Mouse (Mus musculus): ENCODE results near the gene Fam20c. TPM values are rescaled to one million over a fixed set of nuclear protein-coding genes. Genes with fewer than 3 reads are reported as not detected.

The Fam20c gene
- polyA plus RNA-seq, 1 experiment from 2014 or later, result 3.0 TPM

GRCm38 (mm10) chr5:138753269-138753668 is 1.0 kb upstream of the Fam20c start:
- H3K4me2 ChIP-seq, result no peak overlapping the region
- H3K9me3 ChIP-seq (replicated peaks; ENCODE audit: control insufficient read depth, low read length), result no peaks in the 10 kb centered on the region
- peaks cover 8% of the 10 kb centered on the region for H3K4me1 ChIP-seq (ENCODE audit: control insufficient read depth, insufficient read depth, low read length)
- no peaks in the 10 kb centered on the region for H3K36me3 ChIP-seq (ENCODE audit: control insufficient read depth, insufficient read depth, low read length)
- H3K27me3 ChIP-seq (ENCODE audit: control insufficient read depth, insufficient read depth, low read length), result peaks cover 55% of the 10 kb centered on the region
- no peak overlapping the region for H3K4me3 ChIP-seq (ENCODE audit: low read depth, low read length)
- WGBS (ENCODE audit: insufficient replicate concordance), result 71% methylated on average over 4 of the region's 4 CpGs
- no peak overlapping the region for H3K27ac ChIP-seq (ENCODE audit: low read depth, low read length)
- ATAC-seq (replicated peaks; ENCODE audit: insufficient number of reproducible peaks, low FRiP score, low TSS enrichment), result no peak
- H3K9ac ChIP-seq (ENCODE audit: low read depth, low read length), result no peak overlapping the region

GRCm38 (mm10) chr5:138753946-138754302 is 390 bp upstream of the Fam20c start:
- Histone ChIP-seq H3K4me1 (ENCODE audit: control insufficient read depth, insufficient read depth, low read length) (peaks cover 8% of the 10 kb centered on the region), H3K36me3 (ENCODE audit: control insufficient read depth, insufficient read depth, low read length) (no peaks in the 10 kb centered on the region), H3K4me3 (ENCODE audit: low read depth, low read length) (peak overlapping the region; percentile 59), H3K27ac (ENCODE audit: low read depth, low read length) (no peak overlapping the region), H3K9me3 (replicated peaks; ENCODE audit: control insufficient read depth, low read length) (no peaks in the 10 kb centered on the region), H3K9ac (ENCODE audit: low read depth, low read length) (no peak overlapping the region), H3K4me2 (peak overlapping the region; percentile 95), H3K27me3 (ENCODE audit: control insufficient read depth, insufficient read depth, low read length) (peaks cover 55% of the 10 kb centered on the region)
- no peak for ATAC-seq (replicated peaks; ENCODE audit: insufficient number of reproducible peaks, low FRiP score, low TSS enrichment)
- WGBS (ENCODE audit: insufficient replicate concordance), result 8% methylated on average over 9 of the region's 9 CpGs

GRCm38 (mm10) chr5:138755121-138755452 is 773 bp downstream of the Fam20c start:
- Histone ChIP-seq H3K27me3 (ENCODE audit: control insufficient read depth, insufficient read depth, low read length) (peaks cover 55% of the 10 kb centered on the region), H3K27ac (ENCODE audit: low read depth, low read length) (no peak overlapping the region), H3K36me3 (ENCODE audit: control insufficient read depth, insufficient read depth, low read length) (no peaks in the 10 kb centered on the region), H3K9me3 (replicated peaks; ENCODE audit: control insufficient read depth, low read length) (no peaks in the 10 kb centered on the region), H3K4me1 (ENCODE audit: control insufficient read depth, insufficient read depth, low read length) (peaks cover 8% of the 10 kb centered on the region), H3K4me3 (ENCODE audit: low read depth, low read length) (peak overlapping the region; percentile 59), H3K4me2 (peak overlapping the region; percentile 95), H3K9ac (ENCODE audit: low read depth, low read length) (peak overlapping the region; percentile 80)
- no peak for ATAC-seq (replicated peaks; ENCODE audit: insufficient number of reproducible peaks, low FRiP score, low TSS enrichment)
- 1% methylated on average over 33 of the region's 34 CpGs for WGBS (ENCODE audit: insufficient replicate concordance)

GRCm38 (mm10) chr5:138755453-138756301 is 1.4 kb downstream of the Fam20c start:
- Histone ChIP-seq H3K27ac (ENCODE audit: low read depth, low read length) (no peak overlapping the region), H3K4me3 (ENCODE audit: low read depth, low read length) (peak overlapping the region; percentile 59), H3K9ac (ENCODE audit: low read depth, low read length) (peak overlapping the region; percentile 80), H3K27me3 (ENCODE audit: control insufficient read depth, insufficient read depth, low read length) (peaks cover 55% of the 10 kb centered on the region), H3K4me1 (ENCODE audit: control insufficient read depth, insufficient read depth, low read length) (peaks cover 8% of the 10 kb centered on the region), H3K36me3 (ENCODE audit: control insufficient read depth, insufficient read depth, low read length) (no peaks in the 10 kb centered on the region), H3K9me3 (replicated peaks; ENCODE audit: control insufficient read depth, low read length) (no peaks in the 10 kb centered on the region), H3K4me2 (peak overlapping the region; percentile 95)
- under 1% methylated on average over 61 of the region's 61 CpGs for WGBS (ENCODE audit: insufficient replicate concordance)
- ATAC-seq (replicated peaks; ENCODE audit: insufficient number of reproducible peaks, low FRiP score, low TSS enrichment), result peak; percentile 7; the same call in 1 of the 2 replicates

GRCm38 (mm10) chr5:138756311-138757085 is 2.2 kb downstream of the Fam20c start:
- Histone ChIP-seq H3K4me1 (ENCODE audit: control insufficient read depth, insufficient read depth, low read length) (peaks cover 8% of the 10 kb centered on the region), H3K4me3 (ENCODE audit: low read depth, low read length) (peak overlapping the region; percentile 59), H3K27me3 (ENCODE audit: control insufficient read depth, insufficient read depth, low read length) (peaks cover 57% of the 10 kb centered on the region), H3K4me2 (peak overlapping the region; percentile 95), H3K36me3 (ENCODE audit: control insufficient read depth, insufficient read depth, low read length) (no peaks in the 10 kb centered on the region), H3K9me3 (replicated peaks; ENCODE audit: control insufficient read depth, low read length) (no peaks in the 10 kb centered on the region), H3K9ac (ENCODE audit: low read depth, low read length) (no peak overlapping the region), H3K27ac (ENCODE audit: low read depth, low read length) (no peak overlapping the region)
- ATAC-seq (replicated peaks; ENCODE audit: insufficient number of reproducible peaks, low FRiP score, low TSS enrichment), result no peak
- WGBS (ENCODE audit: insufficient replicate concordance), result 38% methylated on average over 15 of the region's 15 CpGs

- no peaks in the 10 kb centered on the region for H3K9me3 ChIP-seq (replicated peaks; ENCODE audit: control insufficient read depth, low read length)
- no peak overlapping the region for H3K4me3 ChIP-seq (ENCODE audit: low read depth, low read length)
- H3K4me2 ChIP-seq, result no peak overlapping the region
- peaks cover 55% of the 10 kb centered on the region for H3K27me3 ChIP-seq (ENCODE audit: control insufficient read depth, insufficient read depth, low read length)
- H3K9ac ChIP-seq (ENCODE audit: low read depth, low read length), result no peak overlapping the region
- no peak for ATAC-seq (replicated peaks; ENCODE audit: insufficient number of reproducible peaks, low FRiP score, low TSS enrichment)
- no peak overlapping the region for H3K27ac ChIP-seq (ENCODE audit: low read depth, low read length)
- peaks cover 8% of the 10 kb centered on the region for H3K4me1 ChIP-seq (ENCODE audit: control insufficient read depth, insufficient read depth, low read length)
- WGBS (ENCODE audit: insufficient replicate concordance), result 66% methylated on average over 6 of the region's 6 CpGs
- H3K36me3 ChIP-seq (ENCODE audit: control insufficient read depth, insufficient read depth, low read length), result no peaks in the 10 kb centered on the region
These were observed 2.8 kb downstream of the Fam20c start for GRCm38 (mm10) chr5:138757135-138757534.

GRCm38 (mm10) chr5:138757616-138758015 is 3.3 kb downstream of the Fam20c start:
- WGBS (ENCODE audit: insufficient replicate concordance), result 91% methylated on average over 12 of the region's 12 CpGs
- no peak for ATAC-seq (replicated peaks; ENCODE audit: insufficient number of reproducible peaks, low FRiP score, low TSS enrichment)
- no peak overlapping the region for H3K9ac ChIP-seq (ENCODE audit: low read depth, low read length)
- peaks cover 50% of the 10 kb centered on the region for H3K27me3 ChIP-seq (ENCODE audit: control insufficient read depth, insufficient read depth, low read length)
- no peaks in the 10 kb centered on the region for H3K9me3 ChIP-seq (replicated peaks; ENCODE audit: control insufficient read depth, low read length)
- no peak overlapping the region for H3K27ac ChIP-seq (ENCODE audit: low read depth, low read length)
- H3K4me2 ChIP-seq, result no peak overlapping the region
- no peak overlapping the region for H3K4me3 ChIP-seq (ENCODE audit: low read depth, low read length)
- no peaks in the 10 kb centered on the region for H3K36me3 ChIP-seq (ENCODE audit: control insufficient read depth, insufficient read depth, low read length)
- H3K4me1 ChIP-seq (ENCODE audit: control insufficient read depth, insufficient read depth, low read length), result peaks cover 8% of the 10 kb centered on the region

GRCm38 (mm10) chr5:138758533-138758932 is 4.2 kb downstream of the Fam20c start:
- H3K27me3 ChIP-seq (ENCODE audit: control insufficient read depth, insufficient read depth, low read length), result peaks cover 41% of the 10 kb centered on the region
- H3K4me1 ChIP-seq (ENCODE audit: control insufficient read depth, insufficient read depth, low read length), result peaks cover 8% of the 10 kb centered on the region
- H3K36me3 ChIP-seq (ENCODE audit: control insufficient read depth, insufficient read depth, low read length), result no peaks in the 10 kb centered on the region
- no peak overlapping the region for H3K4me3 ChIP-seq (ENCODE audit: low read depth, low read length)
- H3K9ac ChIP-seq (ENCODE audit: low read depth, low read length), result no peak overlapping the region
- 68% methylated on average over 3 of the region's 3 CpGs for WGBS (ENCODE audit: insufficient replicate concordance)
- no peak for ATAC-seq (replicated peaks; ENCODE audit: insufficient number of reproducible peaks, low FRiP score, low TSS enrichment)
- no peaks in the 10 kb centered on the region for H3K9me3 ChIP-seq (replicated peaks; ENCODE audit: control insufficient read depth, low read length)
- no peak overlapping the region for H3K27ac ChIP-seq (ENCODE audit: low read depth, low read length)
- H3K4me2 ChIP-seq, result no peak overlapping the region
